Mouse (Mus musculus): ENCODE data around the gene Cpeb3. TPM values are rescaled to one million over a fixed set of nuclear protein-coding genes. Genes with fewer than 3 reads are reported as not detected.
"Not testable (repeated sequence)": the region's sequence is repeated elsewhere in the genome, so short reads cannot be mapped to it uniquely, and the experiment has no call there.

Cpeb3 gene
- 10 to 100 TPM; 15.7 to 21.9 TPM for total RNA-seq (2021)
- long read RNA-seq, experiment 1, partial matches to known transcripts: 0 of 4 reads
- long read RNA-seq, experiment 1, other reads (novel, unspliced or antisense): 4 of 4 reads
- long read RNA-seq, experiment 2, partial matches to known transcripts: 1 of 6 reads
- long read RNA-seq, experiment 2, other reads (novel, unspliced or antisense): 5 of 6 reads

DNA sequence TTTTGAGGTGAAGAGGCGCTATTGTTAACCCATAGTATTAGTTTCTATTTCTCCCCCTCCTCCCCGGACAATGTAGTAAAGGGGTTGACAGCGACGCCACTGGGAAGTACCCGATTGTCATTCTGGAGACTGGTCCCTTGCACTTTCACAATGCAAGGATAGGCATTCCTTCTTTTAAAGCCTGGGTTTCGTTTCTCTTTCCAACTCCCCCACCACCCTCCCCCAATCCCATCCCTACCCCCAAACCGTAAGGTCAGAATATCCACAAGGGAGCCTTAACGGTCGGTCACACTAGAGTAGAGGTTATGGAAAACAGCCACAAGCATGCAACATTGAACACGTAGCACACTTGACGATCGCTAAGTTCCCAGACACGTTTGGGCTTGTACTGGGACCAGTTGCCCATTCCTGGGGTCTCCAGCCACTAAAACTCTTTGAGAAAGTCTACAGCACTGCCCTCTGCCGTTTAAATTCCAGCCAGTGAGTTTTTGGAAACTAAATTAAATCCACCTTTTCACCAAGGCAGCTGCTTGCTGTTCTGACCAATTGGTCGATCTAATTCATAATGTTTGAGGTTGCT lies at the start of gene Cpeb3:
Gene Cpeb3, minus strand, starts transcription at position 426 of the 580 bp plus-strand sequence.
- peak in 1 of 2 experiments; percentile 31 for DNase-seq (ENCODE audit: low spot score in 2 of 2)

DNA sequence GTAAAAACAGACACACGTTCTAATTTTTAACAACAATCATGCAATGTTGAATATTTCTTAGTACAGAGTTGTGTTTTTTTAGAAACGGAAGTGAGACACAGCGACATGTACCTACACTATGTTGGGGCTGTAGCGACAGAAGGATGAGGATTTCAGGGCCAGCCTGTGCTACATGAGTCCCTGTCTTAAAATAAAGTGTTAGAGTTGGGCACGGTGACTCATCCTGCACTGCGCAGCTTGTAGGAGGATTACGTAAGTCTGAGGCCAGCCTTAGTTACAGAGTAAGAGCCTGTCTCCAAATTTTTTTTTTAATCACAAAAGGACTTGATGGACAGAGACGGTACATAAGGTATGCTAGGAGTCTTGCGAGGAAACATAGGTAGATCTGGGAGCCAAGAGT lies 46.9 kb upstream of the Cpeb3 start:
- no peak for DNase-seq (ENCODE audit: low spot score in 2 of 2)

DNA sequence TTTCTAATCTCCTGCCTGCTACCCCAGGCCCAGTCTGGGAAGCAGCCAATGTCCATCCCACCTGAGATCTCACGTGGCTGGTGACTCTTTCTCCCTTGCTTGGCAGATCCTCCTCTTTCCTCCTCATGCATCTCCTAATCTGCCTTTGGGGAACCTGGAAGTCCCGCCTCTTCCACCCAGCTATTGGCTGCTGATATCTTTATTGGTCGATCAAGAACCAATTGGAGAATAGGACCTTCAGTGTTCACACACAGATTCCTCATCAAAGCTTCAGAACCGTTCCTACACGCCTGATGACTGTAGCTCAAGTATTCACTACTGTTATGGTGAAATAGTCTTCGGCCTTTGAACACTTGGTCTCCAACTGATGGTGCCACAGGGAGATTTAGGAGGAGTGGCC lies 43.7 kb upstream of the Cpeb3 start:
- DNase-seq (ENCODE audit: low spot score in 2 of 2): no peak

DNA sequence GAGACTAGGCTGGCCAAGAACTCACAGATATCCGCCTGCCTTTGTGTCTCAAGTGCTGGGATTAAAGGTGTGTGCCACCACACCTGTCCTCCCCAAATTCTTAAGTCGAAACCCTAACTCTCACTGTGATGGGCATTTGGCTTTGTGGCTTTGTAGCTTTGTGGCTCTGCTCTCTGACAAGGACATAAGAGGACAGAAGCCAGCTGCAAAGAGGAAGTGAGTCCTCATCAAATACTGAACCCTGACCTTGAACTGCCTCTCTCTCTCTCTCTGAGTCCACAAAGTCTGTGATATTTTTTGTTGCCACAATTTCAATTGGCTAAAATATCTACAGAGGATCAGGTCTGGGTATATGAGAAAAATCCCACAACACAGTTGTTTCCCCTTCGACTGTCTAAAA lies 39.8 kb upstream of the Cpeb3 start:
- DNase-seq (ENCODE audit: low spot score in 2 of 2): no peak

DNA sequence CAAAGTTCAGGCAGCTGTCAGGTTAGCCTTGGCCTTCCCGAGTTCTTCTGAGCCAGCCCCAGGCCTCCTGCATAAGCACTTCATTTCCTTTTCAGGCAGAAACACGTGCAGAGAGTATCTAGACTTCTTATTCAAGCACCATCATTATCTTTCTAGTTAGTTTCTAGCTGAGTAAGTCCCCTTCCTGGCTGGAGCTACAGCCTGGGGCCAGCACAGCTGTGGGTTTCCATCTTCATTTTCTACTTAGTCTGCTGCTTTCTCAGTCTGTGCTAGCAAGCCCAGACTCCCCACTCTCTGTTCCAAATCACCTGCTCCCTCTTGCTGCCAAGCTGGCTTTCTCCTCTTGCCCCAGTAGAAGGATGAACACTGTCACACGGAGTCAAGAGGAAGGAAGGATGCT lies 38.5 kb upstream of the Cpeb3 start:
- DNase-seq (ENCODE audit: low spot score in 2 of 2): no peak

DNA sequence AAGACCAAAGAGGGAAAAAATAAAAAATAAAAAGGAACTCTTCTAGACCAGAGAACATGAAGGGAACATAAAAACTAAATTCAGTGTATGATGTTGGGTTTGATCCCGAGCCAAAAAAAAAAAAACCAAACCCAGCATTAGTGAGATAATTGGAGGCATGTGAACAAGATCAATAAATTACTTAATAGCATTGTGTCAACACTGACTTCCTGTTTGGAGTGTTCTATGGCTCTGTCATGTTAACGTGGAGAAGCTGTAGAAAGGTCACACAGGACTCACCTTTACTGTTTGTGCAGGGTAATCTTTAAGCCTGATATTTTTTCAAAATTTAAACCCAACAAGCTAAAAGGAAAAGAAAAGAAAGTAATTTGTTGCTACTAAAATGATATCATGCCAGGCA lies 34.3 kb upstream of the Cpeb3 start:
- DNase-seq (ENCODE audit: low spot score in 2 of 2): no peak

DNA sequence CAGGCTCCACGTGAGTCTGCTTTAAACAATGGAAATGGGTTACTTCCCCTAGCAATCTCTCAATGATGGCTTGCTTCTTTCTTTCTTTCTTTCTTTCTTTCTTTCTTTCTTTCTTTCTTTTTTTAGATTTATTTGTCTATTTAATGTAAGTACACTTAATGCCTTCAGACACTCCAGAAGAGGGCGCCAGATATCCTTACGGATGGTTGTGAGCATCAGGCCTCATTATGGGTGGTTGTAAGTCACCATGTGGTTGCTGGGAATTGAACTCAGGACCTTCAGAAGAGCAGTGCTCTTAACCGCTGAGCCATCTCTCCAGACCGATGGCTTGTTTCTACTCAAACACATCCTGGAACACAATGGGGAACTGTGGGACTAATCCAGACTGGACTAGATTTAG lies 32.8 kb upstream of the Cpeb3 start:
- no peak for DNase-seq (ENCODE audit: low spot score in 2 of 2)

DNA sequence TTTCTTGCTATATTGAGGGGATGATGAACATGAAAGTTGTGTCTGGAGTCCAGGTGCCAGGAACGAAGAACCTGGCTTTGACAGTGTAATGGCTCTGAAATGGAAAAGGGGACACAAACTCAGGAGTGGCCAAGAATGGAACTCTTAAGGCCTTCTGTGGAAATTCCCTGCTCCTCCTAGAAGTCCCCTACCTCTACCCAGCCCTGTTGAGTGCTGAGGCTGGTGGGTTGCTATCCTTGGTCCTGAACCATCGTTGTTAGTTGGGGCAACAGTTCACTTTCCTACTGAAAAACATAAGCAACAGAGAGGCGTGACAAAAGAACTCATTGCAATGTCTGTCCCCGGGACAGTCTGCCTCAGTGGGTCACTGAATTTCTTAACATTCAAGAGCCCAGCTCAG lies 30.7 kb upstream of the Cpeb3 start:
- DNase-seq (ENCODE audit: low spot score in 2 of 2): peak in 1 of 2 experiments; percentile 40

DNA sequence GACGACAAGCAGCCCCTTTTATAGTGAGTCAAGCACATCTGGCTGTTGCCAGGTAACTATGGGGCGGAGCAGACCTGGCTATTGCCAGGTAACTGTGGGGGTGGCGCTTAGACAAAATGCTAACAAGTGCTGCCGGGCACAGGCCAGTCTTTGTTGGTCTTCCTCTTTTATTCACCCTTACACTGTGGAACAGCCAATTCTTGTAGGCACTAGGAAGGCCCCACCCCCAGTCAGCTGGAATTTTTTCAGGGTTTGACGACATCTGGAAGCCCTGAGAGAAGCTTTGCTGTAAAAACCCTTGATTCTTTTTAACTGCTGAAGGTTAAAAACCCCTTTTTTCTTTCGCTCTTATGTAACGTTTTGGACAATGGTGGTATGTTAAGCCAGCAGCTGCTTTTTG lies 30.2 kb upstream of the Cpeb3 start:
- DNase-seq (ENCODE audit: low spot score in 2 of 2): no peak

DNA sequence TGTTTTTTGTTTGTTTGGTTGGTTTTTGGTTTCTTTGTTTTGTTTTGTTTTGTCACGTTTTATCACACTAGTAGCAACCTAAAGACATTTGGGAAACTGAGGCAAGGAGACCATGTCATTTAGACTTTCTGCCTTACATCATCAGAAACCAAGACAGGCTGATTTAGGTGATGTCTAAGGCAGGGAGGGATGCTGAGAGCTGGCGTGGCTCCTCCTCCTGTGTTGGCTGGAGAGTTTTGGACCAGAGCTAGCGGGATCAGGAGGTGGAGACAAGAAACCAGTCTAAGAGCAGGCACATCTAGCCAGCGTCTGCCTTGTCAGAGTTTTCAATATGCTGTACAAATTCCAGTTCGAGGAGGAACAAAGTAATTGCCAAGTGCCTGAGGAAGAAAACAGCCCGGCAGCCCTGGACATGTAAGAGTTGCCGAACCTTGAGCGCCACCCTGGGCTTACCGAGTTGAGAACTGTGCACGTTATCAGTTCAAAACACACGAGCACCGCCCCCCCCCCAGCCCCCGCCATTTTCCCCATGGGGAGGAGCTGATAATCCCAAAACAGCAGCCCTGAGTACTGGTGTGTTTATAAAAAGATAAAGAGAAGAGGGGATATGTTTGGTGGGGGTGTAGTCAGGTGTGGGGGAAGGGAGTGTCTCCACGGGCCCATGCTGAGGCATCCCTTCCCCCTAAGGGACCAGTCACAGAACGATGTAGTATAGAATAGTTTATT lies 29.5 kb upstream of the Cpeb3 start:
- no peak for DNase-seq (ENCODE audit: low spot score in 2 of 2)

DNA sequence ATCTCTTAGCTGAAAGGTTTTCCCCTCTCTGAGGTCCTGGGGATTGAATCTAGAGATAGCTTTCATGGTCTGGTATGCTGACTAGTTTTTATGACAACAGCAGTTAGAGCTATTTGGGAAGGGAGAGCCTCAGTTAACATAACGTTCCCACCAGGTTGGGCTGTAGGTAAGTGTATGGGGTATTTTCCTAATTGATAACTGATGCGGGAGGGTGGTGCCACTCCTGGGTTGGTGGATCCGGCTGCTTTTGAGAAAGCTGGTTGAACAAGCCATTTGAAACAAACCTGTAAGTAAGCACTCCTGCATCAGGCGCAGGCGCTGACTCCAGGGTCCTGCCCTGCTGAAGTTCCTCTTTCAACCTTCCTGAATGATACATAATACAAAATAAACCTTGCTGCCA lies 28.9 kb upstream of the Cpeb3 start:
- DNase-seq (ENCODE audit: low spot score in 2 of 2): no peak

DNA sequence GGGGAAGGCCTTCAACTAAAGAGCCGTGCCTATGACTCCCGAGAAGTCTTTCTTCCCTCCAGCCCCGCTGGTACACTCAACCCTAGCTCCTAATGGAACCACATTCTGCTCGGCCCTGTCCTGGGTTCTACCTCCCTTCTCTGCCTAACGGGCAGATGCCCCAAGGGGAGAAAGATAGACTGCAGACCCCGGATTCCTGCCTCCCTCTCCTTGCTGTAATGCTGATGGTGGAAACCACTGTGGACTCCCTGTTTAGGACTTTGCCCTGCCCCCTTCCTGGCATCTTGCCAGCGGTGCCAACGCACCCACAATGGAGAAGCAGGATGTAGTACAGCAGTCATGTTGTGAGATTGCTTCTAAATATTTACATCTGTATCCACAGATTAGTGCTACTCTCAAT lies 27.4 kb upstream of the Cpeb3 start:
- no peak for DNase-seq (ENCODE audit: low spot score in 2 of 2)

DNA sequence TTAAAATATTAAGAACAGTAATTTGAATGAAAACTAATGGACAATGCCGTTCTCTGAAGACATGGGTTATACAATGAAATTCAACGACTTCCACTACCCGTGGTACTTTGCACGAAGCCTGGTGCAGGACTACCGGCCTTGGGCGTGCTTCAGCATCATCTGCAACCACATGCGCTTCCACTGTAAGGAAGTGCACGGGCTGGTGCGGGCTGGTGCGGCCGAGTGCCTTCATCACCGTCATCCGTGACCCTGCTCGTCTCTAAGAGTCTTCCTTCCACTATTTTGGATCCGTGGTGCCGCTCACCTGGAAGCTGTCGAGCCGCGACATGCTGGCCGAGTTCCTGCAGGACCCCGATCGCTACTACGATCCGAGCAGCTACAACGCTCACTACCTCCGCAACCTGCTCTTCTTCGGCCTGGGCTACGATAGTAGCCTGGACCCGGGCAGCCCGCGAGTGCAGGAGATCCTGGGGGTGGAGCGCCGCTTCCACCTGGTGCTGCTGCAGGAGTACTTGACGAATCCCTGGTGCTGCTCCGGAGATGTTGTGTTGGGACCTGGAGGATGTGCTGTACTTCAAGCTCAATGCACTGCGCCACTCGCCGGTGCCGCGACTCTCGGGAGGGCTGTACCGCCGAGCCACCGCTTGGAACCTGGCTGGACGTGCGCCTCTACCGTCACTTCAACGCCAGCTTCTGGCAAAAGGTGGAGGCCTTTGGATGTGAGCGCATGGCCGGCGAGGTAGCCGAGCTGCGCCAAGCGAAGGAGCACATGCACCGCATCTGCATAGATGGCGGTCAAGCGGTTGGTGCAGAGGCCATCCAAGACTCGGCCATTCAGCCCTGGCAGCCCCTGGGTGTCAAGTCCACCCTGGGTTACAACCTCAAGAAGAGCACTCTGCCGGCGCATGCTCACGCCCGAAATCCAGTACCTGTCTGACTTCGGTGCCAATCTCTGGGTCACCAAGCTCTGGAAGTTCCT lies 25.4 kb upstream of the Cpeb3 start:
- no peak for DNase-seq (ENCODE audit: low spot score in 2 of 2)

DNA sequence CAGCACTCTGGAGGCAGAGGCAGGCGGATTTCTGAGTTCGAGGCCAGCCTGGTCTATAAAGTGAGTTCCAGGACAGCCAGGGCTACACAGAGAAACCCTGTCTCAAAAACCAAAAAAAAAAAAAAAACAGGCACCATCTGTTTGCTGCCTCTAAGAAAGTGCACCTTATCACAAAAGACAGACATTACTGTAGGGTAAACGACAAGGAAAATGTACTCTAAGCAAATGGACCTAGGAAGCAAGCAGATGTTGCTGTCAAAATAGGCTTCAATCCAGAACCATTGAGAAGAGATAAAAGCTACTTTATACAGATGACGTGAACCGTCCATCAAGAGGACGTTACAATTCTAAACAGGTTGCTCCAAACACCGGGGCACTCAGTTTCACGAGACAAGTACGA lies 24.2 kb upstream of the Cpeb3 start:
- not testable (repeated sequence) for DNase-seq (ENCODE audit: low spot score in 2 of 2)

DNA sequence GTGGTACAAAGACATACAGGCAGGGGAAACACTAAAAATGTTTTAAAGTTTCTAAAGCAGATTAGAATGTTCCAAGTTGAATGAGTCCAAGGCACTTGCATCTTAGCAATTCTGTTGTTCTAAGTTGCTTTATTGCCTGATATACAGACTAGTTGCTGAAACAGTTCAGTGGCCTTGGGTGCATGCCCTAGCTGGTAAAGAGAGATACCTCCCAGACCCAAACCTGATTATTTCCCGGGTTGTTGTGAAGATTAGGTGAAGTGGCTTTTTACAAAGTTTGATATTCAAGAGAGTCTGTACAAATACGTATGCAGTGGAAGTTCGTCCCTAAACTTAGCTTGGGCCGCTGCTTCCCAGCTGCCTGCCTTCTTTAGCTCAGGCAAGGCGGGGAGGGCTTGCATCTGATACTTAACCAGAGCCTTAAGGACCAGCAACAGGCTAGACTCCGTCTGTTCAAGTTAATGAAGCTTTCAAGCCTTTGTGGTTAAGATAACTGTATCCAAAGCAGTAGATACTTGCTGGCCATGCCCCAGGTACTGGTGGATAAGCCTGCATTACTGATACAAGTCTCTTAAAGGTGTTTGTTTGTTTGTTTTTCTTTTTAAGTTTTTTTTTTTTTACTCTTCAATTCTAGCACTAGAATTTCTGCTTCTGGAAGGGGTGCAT lies 16.9 kb upstream of the Cpeb3 start:
- no peak for DNase-seq (ENCODE audit: low spot score in 2 of 2)

DNA sequence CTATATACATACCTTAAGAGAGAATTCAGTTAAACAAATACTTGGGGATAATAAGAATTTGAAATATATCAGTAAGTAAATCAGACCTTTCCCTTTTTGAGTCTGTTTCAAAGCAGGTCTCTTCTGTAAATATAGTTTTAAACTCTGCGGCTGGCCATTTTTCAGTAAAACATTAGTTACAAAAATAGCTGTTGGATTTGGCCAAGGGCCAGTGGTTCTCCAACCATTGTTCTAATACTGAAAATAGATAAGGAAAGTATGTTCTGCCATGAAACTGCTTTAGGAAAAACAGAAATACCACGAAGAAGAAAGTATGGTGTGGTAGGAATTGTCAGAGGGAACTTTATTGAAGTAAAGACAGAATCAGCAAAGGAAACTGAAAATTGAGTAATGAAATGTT lies 6.3 kb upstream of the Cpeb3 start:
- no peak for DNase-seq (ENCODE audit: low spot score in 2 of 2)

DNA sequence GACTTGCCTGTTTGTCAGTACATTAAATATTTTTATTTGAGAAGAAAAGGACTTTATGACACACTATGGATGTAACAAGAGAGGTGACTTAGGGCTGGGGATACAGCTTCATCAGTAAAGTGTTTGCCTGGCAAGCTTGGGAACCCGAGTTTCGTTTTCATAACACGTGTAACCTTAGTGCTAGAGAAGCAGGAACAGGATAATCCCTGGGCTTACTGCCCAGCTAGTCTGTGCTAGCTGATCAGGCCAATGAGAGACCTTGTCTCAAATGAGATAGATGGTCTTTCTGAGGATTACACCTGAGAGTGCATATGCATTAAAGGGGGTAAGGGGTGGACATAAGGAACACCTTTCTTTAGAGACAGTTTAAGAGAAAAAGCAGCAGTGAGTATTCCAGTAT lies 3.0 kb upstream of the Cpeb3 start:
- DNase-seq (ENCODE audit: low spot score in 2 of 2): no peak

DNA sequence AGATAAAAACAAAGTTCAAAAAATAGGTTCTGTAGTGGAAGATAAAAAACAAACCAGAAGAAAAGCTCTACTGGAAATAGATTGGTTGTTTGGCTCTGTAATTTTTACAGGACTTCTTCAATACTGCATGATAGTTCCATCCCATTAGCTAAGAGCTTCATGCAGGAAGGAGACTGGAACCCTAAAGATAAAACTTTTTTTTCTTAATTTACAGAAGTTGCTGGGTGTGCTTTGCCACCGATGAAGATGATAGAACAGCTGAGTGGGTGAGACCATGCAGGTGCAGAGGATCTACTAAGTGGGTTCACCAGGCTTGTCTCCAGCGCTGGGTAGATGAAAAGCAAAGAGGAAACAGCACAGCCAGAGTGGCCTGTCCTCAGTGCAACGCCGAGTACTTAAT lies 2.1 kb upstream of the Cpeb3 start:
- no peak for DNase-seq (ENCODE audit: low spot score in 2 of 2)

DNA sequence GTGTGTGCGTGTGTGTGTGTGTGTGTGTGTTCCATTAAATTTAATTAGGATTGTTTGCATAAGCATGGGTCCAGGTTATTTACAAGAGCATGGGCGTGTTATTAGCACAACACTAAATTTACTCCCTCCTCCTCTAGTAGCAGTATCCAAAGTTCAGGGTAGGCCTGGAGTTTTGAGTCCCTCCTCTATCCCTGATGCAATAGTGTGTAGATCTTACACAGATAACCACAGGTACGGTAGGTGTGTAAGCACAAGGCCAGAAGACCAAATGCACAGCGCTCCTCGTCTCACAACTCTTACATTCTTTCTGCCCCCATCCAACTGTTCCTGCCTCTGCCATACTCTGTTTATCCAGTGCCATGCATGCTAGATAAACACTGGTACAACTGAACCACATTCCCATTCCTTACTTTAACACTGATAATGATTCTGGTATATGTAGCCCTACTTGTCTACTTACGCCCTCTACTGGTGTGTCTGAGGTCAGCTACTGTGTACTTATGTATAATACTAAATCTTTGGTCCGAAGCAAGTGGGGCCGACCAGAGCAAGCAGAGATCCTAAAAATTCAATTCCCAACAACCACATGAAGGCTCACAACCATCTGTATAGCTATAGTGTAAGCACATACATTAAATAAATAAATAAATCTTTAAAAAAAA lies 1.2 kb upstream of the Cpeb3 start:
- DNase-seq (ENCODE audit: low spot score in 2 of 2): no peak

DNA sequence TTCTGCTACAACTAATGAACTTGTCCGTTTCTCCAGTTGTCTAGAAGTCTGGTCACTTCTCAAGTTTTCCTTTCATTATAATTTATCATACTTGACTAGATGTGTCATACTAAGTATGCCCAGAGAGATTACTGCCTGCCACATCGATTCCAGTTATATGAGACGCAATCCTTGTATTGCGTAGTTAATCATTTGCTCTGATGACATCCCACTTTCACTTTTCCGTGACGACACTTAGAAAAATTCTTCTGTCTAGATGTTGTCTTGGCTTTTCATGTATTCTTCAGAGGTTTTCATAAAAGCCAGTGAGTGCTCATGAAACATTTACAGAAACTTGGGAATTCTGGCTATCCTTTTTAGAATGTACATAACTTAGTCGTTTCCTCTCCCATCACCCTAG lies 585 bp upstream of the Cpeb3 start:
- no peak for DNase-seq (ENCODE audit: low spot score in 2 of 2)

All from gastrocnemius, postnatal 4 days (tissue).